Mouse (Mus musculus) megakaryocyte, embryonic 14.5 days (primary cell): ENCODE measurements at regions not wholly inside any gene's neighbourhood (a gene's known extent, or its start where the extent isn't known, plus 50 kb on each side); places are given as distances from the start of the nearest gene placed in this dataset.

ENCODE experiments used
- FLI1 ChIP-seq: IDR thresholded peaks from 2 replicates; pipeline ENCODE4 v1.6.1; 2012; ENCODE audit warnings: low read length, inconsistent platforms, mixed read lengths
- GATA1 ChIP-seq: IDR thresholded peaks from 3 replicates; pipeline ENCODE4 v1.6.1; 2012; ENCODE audit warnings: mixed read lengths, low read length, inconsistent platforms, borderline replicate concordance

DNA sequence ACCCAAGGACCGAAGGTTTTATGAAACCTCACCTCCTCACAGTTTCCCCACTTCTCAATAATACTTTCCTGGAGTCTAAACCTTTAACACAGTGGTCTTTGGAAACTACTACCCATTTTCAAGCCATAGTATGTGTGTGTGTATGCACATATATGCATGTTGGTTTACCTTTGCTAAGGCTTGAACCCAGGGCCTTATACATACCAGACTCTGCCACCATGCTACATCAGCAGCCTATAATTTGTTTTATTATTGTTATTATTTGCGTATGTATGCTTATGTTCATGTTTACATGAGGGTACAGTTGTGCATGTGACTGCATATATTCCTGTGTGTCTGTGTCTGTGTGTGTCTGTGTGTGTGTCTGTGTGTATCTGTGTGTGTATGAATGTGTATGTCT, 58.2 kb upstream of the Cpsf6 start:
- TF ChIP-seq FLI1 (no peak), GATA1 (no peak)
